Mouse (Mus musculus) liver, adult (tissue): ENCODE data around the gene Ccdc189.

Experiments used
- GATA4 ChIP-seq: IDR thresholded peaks from 2 replicates; pipeline ENCODE4 v1.6.1; 2014; ENCODE audit warnings: mild to moderate bottlenecking, low read length; ENCODE audit not compliant: insufficient replicate concordance

The Ccdc189 gene

GRCm38 (mm10) chr7:127564381-127565150 lies 23.8 kb downstream of the Ccdc189 start:
- TF ChIP-seq GATA4: no peak

GRCm38 (mm10) chr7:127561340-127561858 lies 27.0 kb downstream of the Ccdc189 start, which contains the start of gene Tmem265:
Tmem265 (plus strand) TSS chr7:127561390.
- no peak for TF ChIP-seq GATA4

- TF ChIP-seq GATA4: no peak
Observed at GRCm38 (mm10) chr7:127560580-127560979, 27.8 kb downstream of the Ccdc189 start.

GRCm38 (mm10) chr7:127551558-127551957 lies 36.8 kb downstream of the Ccdc189 start:
- peak; percentile 68; the same call in 1 of the 2 replicates for TF ChIP-seq GATA4

GRCm38 (mm10) chr7:127549116-127549835 lies 39.1 kb downstream of the Ccdc189 start:
- no peak for TF ChIP-seq GATA4

- TF ChIP-seq GATA4: no peak
Observed at GRCm38 (mm10) chr7:127541671-127542070, 46.7 kb downstream of the Ccdc189 start.
